Mouse (Mus musculus): ENCODE results near the gene Tm6sf1. TPM values are rescaled to one million over a fixed set of nuclear protein-coding genes. Genes with fewer than 3 reads are reported as not detected.

The Tm6sf1 gene
- polyA plus RNA-seq, 1 experiment from 2014 or later = 11.2 TPM

- no peak for DNase-seq (ENCODE audit: extremely low spot score, low spot score)
- Histone ChIP-seq H3K27ac (peak overlapping the region; percentile 98; the same call in 1 of the 2 replicates), H3K36me3 (replicated peaks) (no peaks in the 10 kb centered on the region), H3K27me3 (ENCODE audit: poor library complexity, severe bottlenecking) (peaks cover 34% of the 10 kb centered on the region), H3K4me3 (peak overlapping the region; percentile 93), H3K4me1 (peaks cover 53% of the 10 kb centered on the region), H3K9me3 (no peaks in the 10 kb centered on the region)
- WGBS = 44% methylated on average over 5 of the region's 5 CpGs
Observed at GRCm38 (mm10) chr7:81932521-81933045, 73.8 kb downstream of the Tm6sf1 start.

- no peaks in the 10 kb centered on the region for H3K9me3 ChIP-seq
- WGBS = 7% methylated on average over 23 of the region's 23 CpGs
- no peak for DNase-seq (ENCODE audit: extremely low spot score, low spot score)
Observed at GRCm38 (mm10) chr7:81933061-81933600, 74.3 kb downstream of the Tm6sf1 start.

DNA sequence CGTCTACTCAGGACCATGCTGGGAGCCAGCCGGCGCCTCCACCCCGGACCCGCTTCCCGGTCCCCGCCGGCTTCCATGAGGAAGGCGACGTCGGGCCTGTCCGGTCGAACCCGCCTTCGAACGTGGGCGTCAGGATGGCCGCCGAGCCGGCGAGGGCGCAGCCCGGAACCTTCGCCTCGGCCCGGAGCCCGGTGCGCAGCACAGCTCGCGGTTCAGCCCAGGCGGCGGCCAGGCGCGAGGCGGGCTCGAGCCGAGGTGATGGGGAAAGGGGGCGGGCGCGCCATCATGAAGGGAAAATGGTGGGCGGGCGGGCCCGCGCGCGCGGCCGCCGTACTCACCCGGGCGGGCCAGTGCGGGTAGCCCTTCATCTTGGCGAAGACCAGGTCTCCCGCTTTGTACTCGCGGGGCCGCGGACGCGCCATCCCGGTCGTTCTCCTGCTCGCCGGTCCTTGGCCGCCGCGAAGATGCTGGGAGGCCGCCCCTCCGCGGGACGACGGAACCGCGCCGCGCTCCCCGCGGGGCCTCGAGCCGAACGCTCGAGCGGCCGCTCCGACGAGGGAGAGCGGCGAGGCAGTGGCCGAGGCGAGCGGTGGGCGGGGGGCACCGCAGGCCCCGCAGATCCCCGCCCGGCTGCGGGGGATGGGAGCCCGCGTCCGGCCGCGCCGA is 74.9 kb downstream of the Tm6sf1 start:
- no peaks in the 10 kb centered on the region for H3K36me3 ChIP-seq (replicated peaks)
- H3K9me3 ChIP-seq = no peaks in the 10 kb centered on the region
- WGBS = under 1% methylated on average over 103 of the region's 103 CpGs
- H3K4me1 ChIP-seq = peaks cover 44% of the 10 kb centered on the region
- peak overlapping the region; percentile 98 for H3K27ac ChIP-seq
- peak overlapping the region; percentile 93 for H3K4me3 ChIP-seq
- peak; percentile 64 for DNase-seq (ENCODE audit: extremely low spot score, low spot score)
- peaks cover 34% of the 10 kb centered on the region for H3K27me3 ChIP-seq (ENCODE audit: poor library complexity, severe bottlenecking)

More at GRCm38 (mm10) chr7:81933061-81933600, 74.3 kb downstream of the Tm6sf1 start:
- peaks cover 34% of the 10 kb centered on the region for H3K27me3 ChIP-seq (ENCODE audit: poor library complexity, severe bottlenecking)
- peaks cover 49% of the 10 kb centered on the region for H3K4me1 ChIP-seq
- H3K36me3 ChIP-seq (replicated peaks) = no peaks in the 10 kb centered on the region
- H3K27ac ChIP-seq = peak overlapping the region; percentile 98
- peak overlapping the region; percentile 93 for H3K4me3 ChIP-seq

Other genes starting within 250 kb of the Tm6sf1 start
- gene Homer2, start 151.5 kb upstream of the Tm6sf1 start, polyA plus RNA-seq (2016; fragmentation: Nextera tagmentation; extraction: Ambion mirVana) = 12.6 and 13.1 TPM in 2 replicates
- 127 and 129 TPM in 2 replicates for gene Ramac, start 96.1 kb upstream of the Tm6sf1 start, polyA plus RNA-seq (2016; fragmentation: Nextera tagmentation; extraction: Ambion mirVana)
- 38.3 and 40.9 TPM in 2 replicates for gene 3110040N11Rik, start 69.5 kb upstream of the Tm6sf1 start, polyA plus RNA-seq (2016; fragmentation: Nextera tagmentation; extraction: Ambion mirVana)
- 56.6 and 60.7 TPM in 2 replicates for gene Btbd1, start 29.6 kb upstream of the Tm6sf1 start, polyA plus RNA-seq (2016; fragmentation: Nextera tagmentation; extraction: Ambion mirVana)
- not detected in 2 replicates for gene Gm10160, start 3.2 kb upstream of the Tm6sf1 start, polyA plus RNA-seq (2016; fragmentation: Nextera tagmentation; extraction: Ambion mirVana)
- gene Hdgfl3, start 75.5 kb downstream of the Tm6sf1 start, polyA plus RNA-seq (2016; fragmentation: Nextera tagmentation; extraction: Ambion mirVana) = 23.5 and 24.7 TPM in 2 replicates
- gene Bnc1, start 133.3 kb downstream of the Tm6sf1 start, polyA plus RNA-seq (2016; fragmentation: Nextera tagmentation; extraction: Ambion mirVana) = 0.54 and 0.76 TPM in 2 replicates